In the genomic region with DNA sequence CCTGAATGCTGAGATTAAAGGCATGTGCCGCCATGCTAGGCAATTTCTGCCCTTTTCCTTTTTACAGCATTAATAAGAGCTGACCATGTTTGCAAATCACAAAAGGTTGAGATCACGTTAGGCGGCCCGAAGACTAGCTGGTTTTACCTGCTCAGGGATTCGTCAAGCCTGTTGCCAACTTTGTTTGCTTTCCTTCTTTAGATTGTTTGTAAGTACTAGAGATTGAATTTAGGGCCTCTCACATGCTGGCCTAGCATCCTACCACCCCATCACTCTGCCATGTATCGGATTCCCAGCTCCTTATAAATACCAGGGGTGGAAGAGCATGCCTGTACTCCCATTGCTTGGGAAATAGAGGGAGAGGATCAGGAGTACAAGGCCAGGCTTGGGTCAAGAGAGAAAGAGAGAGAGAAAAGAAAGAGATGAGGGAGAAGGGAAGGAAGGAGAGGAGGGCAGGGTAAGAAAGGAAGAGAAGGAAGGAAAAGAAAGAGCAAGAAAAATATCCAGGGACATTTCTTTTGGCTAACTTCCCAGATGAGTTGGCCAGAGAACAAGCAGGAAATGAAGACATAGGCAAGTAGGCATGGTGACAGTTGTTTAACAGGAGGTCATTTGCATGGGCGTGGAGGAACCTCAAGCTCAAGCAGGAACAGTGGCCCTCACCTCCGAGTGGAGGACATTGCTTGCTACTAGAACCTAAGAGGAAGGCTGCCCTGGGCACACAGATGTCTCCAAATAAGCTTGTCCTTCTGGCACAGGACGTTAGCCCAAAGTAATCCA, we compare ENCODE assay signal across 10 mouse cellular contexts. TPM values are rescaled to one million over a fixed set of nuclear protein-coding genes. Genes with fewer than 3 reads are reported as not detected.
DNase-seq lines count a peak whose midpoint lies in the region; ATAC-seq and TF ChIP-seq lines count a peak whose summit lies in the region.
"Had no signal": no experiment of that assay in that cellular context is flagged by ENCODE, and none has a peak within 500 bp of the region (broad histone marks: within the 10 kb centered on the region; RNA-seq: fewer than 3 reads in every experiment).

No protein-coding gene starts in this region.

- H3K27ac ChIP-seq in liver, adult 2 months (replicated peaks; ENCODE audit: insufficient read depth, low read depth, low read length) = peak overlapping the region; percentile 43
- peak overlapping the region; percentile 31 for H3K27ac ChIP-seq in heart, embryonic 12.5 days (ENCODE audit: poor library complexity, severe bottlenecking)
- peak overlapping the region; percentile 41; the same call in 1 of the 2 replicates for H3K27ac ChIP-seq in stomach, embryonic 15.5 days
- H3K27ac ChIP-seq: liver, embryonic 13.5 days had no signal

- H3K79me2 ChIP-seq in liver, adult 2 months (ENCODE audit: control insufficient read depth, insufficient read depth, low read length) = no peaks in the 10 kb centered on the region

- no peaks in the 10 kb centered on the region for H3K27me3 ChIP-seq in liver, adult 2 months (ENCODE audit: control insufficient read depth, insufficient read depth, low read length)
- H3K27me3 ChIP-seq in heart, embryonic 12.5 days (replicated peaks) = no peaks in the 10 kb centered on the region
- no peaks in the 10 kb centered on the region for H3K27me3 ChIP-seq in stomach, embryonic 15.5 days (replicated peaks)
- H3K27me3 ChIP-seq: liver, embryonic 13.5 days had no signal

- H3K36me3 ChIP-seq in liver, adult 2 months (ENCODE audit: control insufficient read depth, insufficient read depth, low read length) = no peaks in the 10 kb centered on the region
- no peaks in the 10 kb centered on the region for H3K36me3 ChIP-seq in heart, embryonic 12.5 days
- no peaks in the 10 kb centered on the region for H3K36me3 ChIP-seq in stomach, embryonic 15.5 days
- H3K36me3 ChIP-seq: liver, embryonic 13.5 days had no signal

- WGBS in liver, adult 2 months = 75% methylated on average over 9 of the region's 9 CpGs
- 73% methylated on average over 9 of the region's 9 CpGs for WGBS in heart, embryonic 12.5 days
- WGBS in stomach, embryonic 15.5 days = 56% methylated on average over 9 of the region's 9 CpGs

- TF ChIP-seq POLR2A in liver, adult 2 months (IDR thresholded peaks at IDR 0.05; ENCODE audit: extremely low read depth, insufficient read depth, low read length) = no peak

- H3K4me3 ChIP-seq in liver, adult 2 months (ENCODE audit: insufficient read depth, low read depth, low read length) = no peak overlapping the region
- no peak overlapping the region for H3K4me3 ChIP-seq in heart, embryonic 12.5 days
- no peak overlapping the region for H3K4me3 ChIP-seq in stomach, embryonic 15.5 days (replicated peaks)
- H3K4me3 ChIP-seq: liver, embryonic 13.5 days had no signal

- peaks cover 6% of the 10 kb centered on the region for H3K4me1 ChIP-seq in liver, adult 2 months (ENCODE audit: control insufficient read depth, insufficient read depth, low read length)
- H3K4me1 ChIP-seq in heart, embryonic 12.5 days (replicated peaks) = peaks cover 6% of the 10 kb centered on the region
- H3K4me1 ChIP-seq in stomach, embryonic 15.5 days = peaks cover 3% of the 10 kb centered on the region; the same call in 1 of the 2 replicates
- H3K4me1 ChIP-seq: liver, embryonic 13.5 days had no signal

- peak; percentile 42 for DNase-seq in liver, adult 2 months (ENCODE audit: extremely low read depth, low read depth, low spot score)
- DNase-seq in liver = no peak
- DNase-seq in lung, adult 18-20 months = peak; percentile 61 to 83
- DNase-seq in left cerebral cortex, adult 9 months (ENCODE audit: low spot score in 2 of 2) = no peak
- DNase-seq in right cerebral cortex, postnatal 14 days = no peak
- DNase-seq: cerebellum, postnatal 25 days; liver, embryonic 13.5 days had no signal

- 0 out of 2 replicates have a peak, but pooled peaks have one; percentile 36 for ATAC-seq in heart, embryonic 12.5 days (ENCODE audit: insufficient number of reproducible peaks, low FRiP score)
- no peak for ATAC-seq in stomach, embryonic 15.5 days (ENCODE audit: insufficient read depth, low FRiP score, low read depth)
- ATAC-seq: forebrain, embryonic 16.5 days had no signal

- H3K9ac ChIP-seq in liver, adult 2 months (ENCODE audit: low read depth, low read length) = no peak overlapping the region
- H3K9ac ChIP-seq in heart, embryonic 12.5 days = no peak overlapping the region
- H3K9ac ChIP-seq in stomach, embryonic 15.5 days = no peak overlapping the region
- H3K9ac ChIP-seq: liver, embryonic 13.5 days had no signal

- no peaks in the 10 kb centered on the region for H3K9me3 ChIP-seq in heart, embryonic 12.5 days (replicated peaks)
- H3K9me3 ChIP-seq in stomach, embryonic 15.5 days = no peaks in the 10 kb centered on the region

- H3K4me2 ChIP-seq in heart, embryonic 12.5 days = no peak overlapping the region
- H3K4me2 ChIP-seq in stomach, embryonic 15.5 days = no peak overlapping the region
- H3K4me2 ChIP-seq: liver, embryonic 13.5 days had no signal

- TF ChIP-seq CTCF in liver, adult 2 months (IDR thresholded peaks at IDR 0.05; ENCODE audit: low read depth, low read length) = no peak

RNA-seq across cellular contexts. Expression of a gene that starts 32.8 kb away (rescaled TPM):
- total RNA-seq in liver, adult 2 months (2014; rRNA removed) = 6.2 and 9.7 TPM in 2 replicates
- polyA plus RNA-seq in liver, adult 2 months (2012; rRNA removed) = 5.1 and 6.6 TPM in 2 replicates
- polyA plus RNA-seq in heart, embryonic 12.5 days (2016; fragmentation: Nextera tagmentation; extraction: Ambion mirVana) = 24.0 and 25.8 TPM in 2 replicates
- 7.7 and 10.0 TPM in 2 replicates for polyA plus RNA-seq in stomach, embryonic 15.5 days (2015; fragmentation: Nextera tagmentation; extraction: Ambion mirVana)

RNA-seq across cellular contexts. Expression of a gene that starts 47.6 kb away (rescaled TPM):
- 0.92 and 1.1 TPM in 2 replicates for total RNA-seq in liver, adult 2 months (2014; rRNA removed)
- 0.17 and 0.48 TPM in 2 replicates for polyA plus RNA-seq in liver, adult 2 months (2012; rRNA removed)
- polyA plus RNA-seq in heart, embryonic 12.5 days (2016; fragmentation: Nextera tagmentation; extraction: Ambion mirVana) = 26.9 and 29.1 TPM in 2 replicates
- polyA plus RNA-seq in stomach, embryonic 15.5 days (2015; fragmentation: Nextera tagmentation; extraction: Ambion mirVana) = 24.5 and 26.7 TPM in 2 replicates

Comparison
In these comparisons a context has a peak if more than half of its experiments do, and no peak if none do; other contexts are left out.
1. DNase-seq: peak in liver, adult 2 months (single experiment) and lung, adult 18-20 months (2 of 2); none in liver (single experiment), left cerebral cortex, adult 9 months (0 of 2) and right cerebral cortex, postnatal 14 days (single experiment).
2. RNA of a gene that starts 47.6 kb away (polyA plus RNA-seq): 26.9 to 29.1 TPM in heart, embryonic 12.5 days and 24.5 to 26.7 TPM in stomach, embryonic 15.5 days; 0.17 to 0.48 TPM in liver, adult 2 months; every median in the first group is over 10 times any median in the second.
3. Peak in every context shown above with its lines, with median percentiles within 50 percentile points of each other: H3K27ac ChIP-seq.